Mouse (Mus musculus): ENCODE data around the gene Ssbp1. TPM values are rescaled to one million over a fixed set of nuclear protein-coding genes. Genes with fewer than 3 reads are reported as not detected.

Gene Ssbp1
- 10 to 100 TPM; 56.9 to 70.5 TPM for total RNA-seq (2021)
- long read RNA-seq, experiment 1, full-length matches to known transcripts = 94 of 265 reads
- long read RNA-seq, experiment 1, partial matches to known transcripts = 148 of 265 reads
- long read RNA-seq, experiment 1, other reads (novel, unspliced or antisense) = 23 of 265 reads
- long read RNA-seq, experiment 2, full-length matches to known transcripts = 88 of 358 reads
- long read RNA-seq, experiment 2, partial matches to known transcripts = 261 of 358 reads
- long read RNA-seq, experiment 2, other reads (novel, unspliced or antisense) = 9 of 358 reads

- peak; percentile 93 for DNase-seq
These were observed at the start of gene Ssbp1 for GRCm38 (mm10) chr6:40470916-40471719. Gene Ssbp1 (plus strand): TSS chr6:40471352.

GRCm38 (mm10) chr6:40423013-40423412 lies 48.1 kb upstream of the Ssbp1 start:
- no peak for DNase-seq

- peak; percentile 58 for DNase-seq
These were observed 47.4 kb upstream of the Ssbp1 start for GRCm38 (mm10) chr6:40423774-40424173.

- DNase-seq = no peak
These were observed 43.7 kb upstream of the Ssbp1 start for GRCm38 (mm10) chr6:40427441-40427840.

- no peak for DNase-seq
These were observed 42.5 kb upstream of the Ssbp1 start for GRCm38 (mm10) chr6:40428696-40429095.

GRCm38 (mm10) chr6:40429521-40429931 lies 41.6 kb upstream of the Ssbp1 start:
- DNase-seq = no peak

GRCm38 (mm10) chr6:40430251-40430650 lies 40.9 kb upstream of the Ssbp1 start:
- no peak for DNase-seq

- DNase-seq = no peak
These were observed 40.3 kb upstream of the Ssbp1 start for GRCm38 (mm10) chr6:40430878-40431277.

- DNase-seq = peak; percentile 36
These were observed 39.8 kb upstream of the Ssbp1 start for GRCm38 (mm10) chr6:40431356-40431755.

GRCm38 (mm10) chr6:40431812-40432211 lies 39.3 kb upstream of the Ssbp1 start:
- DNase-seq = no peak

- no peak for DNase-seq
These were observed 38.5 kb upstream of the Ssbp1 start for GRCm38 (mm10) chr6:40432346-40433275.

GRCm38 (mm10) chr6:40434697-40435096 lies 36.5 kb upstream of the Ssbp1 start:
- DNase-seq = no peak

GRCm38 (mm10) chr6:40435151-40436046 lies 35.8 kb upstream of the Ssbp1 start:
- peak; percentile 58 for DNase-seq

- DNase-seq = peak; percentile 94
These were observed 35.1 kb upstream of the Ssbp1 start, which contains the start of gene E330009J07Rik for GRCm38 (mm10) chr6:40436047-40436483. Gene E330009J07Rik (minus strand): TSS chr6:40436135.

GRCm38 (mm10) chr6:40438936-40439335 lies 32.2 kb upstream of the Ssbp1 start, which contains the start of gene Wee2:
Gene Wee2 (plus strand): TSS chr6:40439088.
- DNase-seq = no peak

- no peak for DNase-seq
These were observed 31.4 kb upstream of the Ssbp1 start for GRCm38 (mm10) chr6:40439731-40440130.

GRCm38 (mm10) chr6:40441276-40441675 lies 29.9 kb upstream of the Ssbp1 start:
- DNase-seq = no peak

GRCm38 (mm10) chr6:40441755-40442154 lies 29.4 kb upstream of the Ssbp1 start:
- no peak for DNase-seq

GRCm38 (mm10) chr6:40443281-40443928 lies 27.7 kb upstream of the Ssbp1 start:
- DNase-seq = no peak

GRCm38 (mm10) chr6:40448626-40449025 lies 22.5 kb upstream of the Ssbp1 start:
- DNase-seq = no peak

All from adrenal gland, postnatal 10 days (tissue).